Comparison of ENCODE assay signal across 25 mouse cellular contexts in the genomic region with DNA sequence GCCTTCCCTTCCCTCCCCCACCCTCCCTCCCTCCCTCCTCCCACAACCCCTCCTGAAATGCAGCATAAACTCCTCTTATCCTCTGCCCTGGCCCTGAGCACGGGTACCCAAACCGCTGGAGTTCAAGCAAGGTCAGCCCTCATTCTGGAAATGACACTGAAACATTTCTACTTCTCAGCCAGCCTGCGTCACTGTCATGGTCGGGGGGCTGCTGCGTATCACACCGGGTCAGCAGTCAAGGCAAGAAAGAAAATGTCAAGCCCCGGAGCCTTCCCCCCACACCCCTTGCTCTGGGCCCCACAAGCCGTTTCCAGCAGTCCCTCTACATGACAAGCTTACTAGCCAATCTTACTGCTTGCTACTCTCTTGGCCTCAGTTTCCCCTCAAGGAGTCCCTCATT. TPM values are rescaled to one million over a fixed set of nuclear protein-coding genes. Genes with fewer than 3 reads are reported as not detected.
A peak's percentile ranks its signal among the peaks of the same experiment; 100 is the strongest.
DNase-seq lines count a peak whose midpoint lies in the region; ATAC-seq and TF ChIP-seq lines count a peak whose summit lies in the region.
"Had no signal": no experiment of that assay in that cellular context is flagged by ENCODE, and none has a peak within 500 bp of the region (broad histone marks: within the 10 kb centered on the region; RNA-seq: fewer than 3 reads in every experiment).

No protein-coding gene starts in this region.

- no peak for TF ChIP-seq CTCF in stomach, postnatal 0 days (IDR thresholded peaks at IDR 0.05; ENCODE audit: low read depth)

- no peaks in the 10 kb centered on the region for H3K36me3 ChIP-seq in lung, embryonic 16.5 days (ENCODE audit: control insufficient read depth, insufficient read depth, low read length)
- H3K36me3 ChIP-seq in intestine, embryonic 15.5 days = no peaks in the 10 kb centered on the region
- H3K36me3 ChIP-seq in stomach, postnatal 0 days (ENCODE audit: control insufficient read depth, insufficient read depth, low read length) = no peaks in the 10 kb centered on the region
- no peaks in the 10 kb centered on the region for H3K36me3 ChIP-seq in midbrain, embryonic 13.5 days
- H3K36me3 ChIP-seq: embryonic facial prominence, embryonic 15.5 days; forebrain, embryonic 12.5 days; kidney, embryonic 15.5 days; limb, embryonic 13.5 days; liver, embryonic 13.5 days had no signal

- TF ChIP-seq EP300 in stomach, postnatal 0 days (optimal IDR thresholded peaks at IDR 0.05) = no peak

- WGBS in lung, embryonic 16.5 days = 51% methylated on average over 8 of the region's 8 CpGs
- 51% methylated on average over 8 of the region's 8 CpGs for WGBS in intestine, embryonic 15.5 days
- WGBS in stomach, postnatal 0 days = 46% methylated on average over 8 of the region's 8 CpGs
- 81% methylated on average over 8 of the region's 8 CpGs for WGBS in midbrain, embryonic 13.5 days

- no peaks in the 10 kb centered on the region for H3K9me3 ChIP-seq in lung, embryonic 16.5 days (ENCODE audit: control insufficient read depth, low read length)
- H3K9me3 ChIP-seq in intestine, embryonic 15.5 days = no peaks in the 10 kb centered on the region
- H3K9me3 ChIP-seq in stomach, postnatal 0 days (ENCODE audit: control insufficient read depth, low read length) = no peaks in the 10 kb centered on the region
- H3K9me3 ChIP-seq in midbrain, embryonic 13.5 days = no peaks in the 10 kb centered on the region
- H3K9me3 ChIP-seq: embryonic facial prominence, embryonic 15.5 days; forebrain, embryonic 12.5 days; G1E; kidney, embryonic 15.5 days; limb, embryonic 13.5 days; liver, embryonic 13.5 days had no signal

- peaks cover 29% of the 10 kb centered on the region for H3K4me1 ChIP-seq in lung, embryonic 16.5 days (replicated peaks; ENCODE audit: control insufficient read depth, insufficient read depth, low read length)
- H3K4me1 ChIP-seq in intestine, embryonic 15.5 days (replicated peaks) = peaks cover 38% of the 10 kb centered on the region
- H3K4me1 ChIP-seq in stomach, postnatal 0 days (replicated peaks; ENCODE audit: control insufficient read depth, insufficient read depth) = peaks cover 14% of the 10 kb centered on the region
- H3K4me1 ChIP-seq in midbrain, embryonic 13.5 days (replicated peaks) = peaks cover 35% of the 10 kb centered on the region

- peak; percentile 51 for DNase-seq in adrenal gland, adult 2 months
- DNase-seq in adrenal gland, adult 8-10 months = no peak
- DNase-seq in lung, adult 18-20 months = no peak
- no peak for DNase-seq in stomach, postnatal 0 days (ENCODE audit: low spot score)
- DNase-seq: cerebellum, adult 11-12 months; cerebellum, adult 9-11 months; gastrocnemius, postnatal 10 days; kidney, adult 11 months; liver, embryonic 13.5 days; lung, adult 2 months; lung, postnatal 36 days; spleen, adult 18-20 months; thymus, postnatal 4 days had no signal

- no peak for ATAC-seq in lung, embryonic 16.5 days (ENCODE audit: low read depth)
- ATAC-seq in intestine, embryonic 15.5 days = no peak
- ATAC-seq in stomach, postnatal 0 days (ENCODE audit: low FRiP score, low TSS enrichment) = no peak
- ATAC-seq in midbrain, embryonic 13.5 days = no peak
- ATAC-seq: hindbrain, embryonic 16.5 days had no signal

- no peak overlapping the region for H3K9ac ChIP-seq in lung, embryonic 16.5 days (ENCODE audit: low read length)
- no peak overlapping the region for H3K9ac ChIP-seq in intestine, embryonic 15.5 days
- H3K9ac ChIP-seq in stomach, postnatal 0 days (ENCODE audit: low read length) = no peak overlapping the region
- H3K9ac ChIP-seq in midbrain, embryonic 13.5 days (replicated peaks) = no peak overlapping the region
- H3K9ac ChIP-seq: embryonic facial prominence, embryonic 15.5 days; forebrain, embryonic 12.5 days; kidney, embryonic 15.5 days; liver, embryonic 13.5 days had no signal

- no peaks in the 10 kb centered on the region for H3K27me3 ChIP-seq in lung, embryonic 16.5 days (ENCODE audit: control insufficient read depth, insufficient read depth, low read depth, low read length)
- no peaks in the 10 kb centered on the region for H3K27me3 ChIP-seq in intestine, embryonic 15.5 days (replicated peaks)
- no peaks in the 10 kb centered on the region for H3K27me3 ChIP-seq in stomach, postnatal 0 days (ENCODE audit: control insufficient read depth, insufficient read depth, low read length)
- no peaks in the 10 kb centered on the region for H3K27me3 ChIP-seq in midbrain, embryonic 13.5 days
- H3K27me3 ChIP-seq: embryonic facial prominence, embryonic 15.5 days; forebrain, embryonic 12.5 days; kidney, embryonic 15.5 days; limb, embryonic 13.5 days; liver, embryonic 13.5 days had no signal

- no peak overlapping the region for H3K4me2 ChIP-seq in lung, embryonic 16.5 days (ENCODE audit: low read depth, low read length)
- H3K4me2 ChIP-seq in intestine, embryonic 15.5 days (replicated peaks) = no peak overlapping the region
- H3K4me2 ChIP-seq in stomach, postnatal 0 days (replicated peaks; ENCODE audit: low read depth) = no peak overlapping the region
- no peak overlapping the region for H3K4me2 ChIP-seq in midbrain, embryonic 13.5 days (replicated peaks)
- H3K4me2 ChIP-seq: embryonic facial prominence, embryonic 15.5 days; forebrain, embryonic 12.5 days; kidney, embryonic 15.5 days; limb, embryonic 13.5 days; liver, embryonic 13.5 days; midbrain, embryonic 11.5 days had no signal

- peak overlapping the region; percentile 78 for H3K27ac ChIP-seq in lung, embryonic 16.5 days (ENCODE audit: low read length)
- H3K27ac ChIP-seq in intestine, embryonic 15.5 days = peak overlapping the region; percentile 74; the same call in 1 of the 2 replicates
- peak overlapping the region; percentile 89; the same call in 1 of the 2 replicates for H3K27ac ChIP-seq in stomach, postnatal 0 days (replicated peaks)
- no peak overlapping the region for H3K27ac ChIP-seq in midbrain, embryonic 13.5 days
- H3K27ac ChIP-seq: forebrain, embryonic 12.5 days; left cerebral cortex, adult 2 months; limb, embryonic 13.5 days; liver, embryonic 13.5 days had no signal

- H3K4me3 ChIP-seq in lung, embryonic 16.5 days (ENCODE audit: low read length) = no peak overlapping the region
- no peak overlapping the region for H3K4me3 ChIP-seq in intestine, embryonic 15.5 days (replicated peaks)
- H3K4me3 ChIP-seq in stomach, postnatal 0 days (ENCODE audit: low read depth, low read length) = no peak overlapping the region
- no peak overlapping the region for H3K4me3 ChIP-seq in midbrain, embryonic 13.5 days (replicated peaks)
- H3K4me3 ChIP-seq: embryonic facial prominence, embryonic 15.5 days; forebrain, embryonic 12.5 days; kidney, embryonic 15.5 days; left cerebral cortex, adult 2 months; limb, embryonic 13.5 days; liver, embryonic 13.5 days had no signal

RNA-seq across cellular contexts. Expression of a gene that starts 2.6 kb away (rescaled TPM):
- total RNA-seq in adrenal gland, adult 2 months (2021) = 1,000 to 10,000 TPM; 1,496 to 1,691 TPM
- 1,137 and 1,435 TPM in 2 replicates for polyA plus RNA-seq in adrenal gland, adult 2 months (2012; rRNA removed)
- total RNA-seq in adrenal gland, adult 8-10 months (2022) = 1,000 to 10,000 TPM in 3 of 4 experiments, 100 to 1,000 TPM in 1; 739 to 2,154 (median 1,752) TPM
- 139 and 145 TPM in 2 replicates for polyA plus RNA-seq in lung, embryonic 16.5 days (2015; fragmentation: Nextera tagmentation; extraction: Ambion mirVana)
- polyA plus RNA-seq in intestine, embryonic 15.5 days (2015; fragmentation: Nextera tagmentation; extraction: Ambion mirVana) = 110 TPM in 2 replicates
- 145 and 152 TPM in 2 replicates for polyA plus RNA-seq in stomach, postnatal 0 days (2015; fragmentation: Nextera tagmentation; extraction: Ambion mirVana)
- 91.5 and 93.6 TPM in 2 replicates for polyA plus RNA-seq in midbrain, embryonic 13.5 days (2015; fragmentation: Nextera tagmentation; extraction: Ambion mirVana)

RNA-seq across cellular contexts. Expression of a gene that starts 28.7 kb away (rescaled TPM):
- 1 to 10 TPM in 1 of 2 experiments, under 1 TPM in 1; 0.84 to 1.4 TPM for total RNA-seq in adrenal gland, adult 2 months (2021)
- 2.5 and 2.7 TPM in 2 replicates for polyA plus RNA-seq in adrenal gland, adult 2 months (2012; rRNA removed)
- 1 to 10 TPM in 3 of 4 experiments, under 1 TPM in 1; 0.98 to 2.7 (median 1.5) TPM for total RNA-seq in adrenal gland, adult 8-10 months (2022)
- polyA plus RNA-seq in lung, embryonic 16.5 days (2015; fragmentation: Nextera tagmentation; extraction: Ambion mirVana) = 0.11 TPM in 1 of 2 replicates, not detected in the other
- polyA plus RNA-seq in intestine, embryonic 15.5 days (2015; fragmentation: Nextera tagmentation; extraction: Ambion mirVana) = 0.16 and 0.19 TPM in 2 replicates
- polyA plus RNA-seq in stomach, postnatal 0 days (2015; fragmentation: Nextera tagmentation; extraction: Ambion mirVana) = 0.05 and 0.07 TPM in 2 replicates
- not detected in 2 replicates for polyA plus RNA-seq in midbrain, embryonic 13.5 days (2015; fragmentation: Nextera tagmentation; extraction: Ambion mirVana)
- polyA plus RNA-seq: forebrain, embryonic 12.5 days; G1E; hindbrain, embryonic 11.5 days; midbrain, embryonic 11.5 days had no signal

RNA-seq across cellular contexts. Expression of a gene that starts 29.8 kb away (rescaled TPM):
- 1 to 10 TPM; 3.4 to 5.4 TPM for total RNA-seq in adrenal gland, adult 2 months (2021)
- 5.4 and 7.1 TPM in 2 replicates for polyA plus RNA-seq in adrenal gland, adult 2 months (2012; rRNA removed)
- total RNA-seq in adrenal gland, adult 8-10 months (2022) = 1 to 10 TPM; 3.9 to 6.5 (median 5.5) TPM
- 32.3 and 32.4 TPM in 2 replicates for polyA plus RNA-seq in lung, embryonic 16.5 days (2015; fragmentation: Nextera tagmentation; extraction: Ambion mirVana)
- polyA plus RNA-seq in intestine, embryonic 15.5 days (2015; fragmentation: Nextera tagmentation; extraction: Ambion mirVana) = 25.9 and 28.2 TPM in 2 replicates
- polyA plus RNA-seq in stomach, postnatal 0 days (2015; fragmentation: Nextera tagmentation; extraction: Ambion mirVana) = 13.0 and 13.3 TPM in 2 replicates
- 10.6 and 13.5 TPM in 2 replicates for polyA plus RNA-seq in midbrain, embryonic 13.5 days (2015; fragmentation: Nextera tagmentation; extraction: Ambion mirVana)

RNA-seq across cellular contexts. Expression of a gene that starts 48.2 kb away (rescaled TPM):
- 100 to 1,000 TPM in 1 of 2 experiments, 10 to 100 TPM in 1; 75.8 to 128 TPM for total RNA-seq in adrenal gland, adult 2 months (2021)
- polyA plus RNA-seq in adrenal gland, adult 2 months (2012; rRNA removed) = 121 and 125 TPM in 2 replicates
- 100 to 1,000 TPM in 3 of 4 experiments, 10 to 100 TPM in 1; 92.9 to 136 (median 118) TPM for total RNA-seq in adrenal gland, adult 8-10 months (2022)
- polyA plus RNA-seq in lung, embryonic 16.5 days (2015; fragmentation: Nextera tagmentation; extraction: Ambion mirVana) = 69.8 and 69.9 TPM in 2 replicates
- polyA plus RNA-seq in intestine, embryonic 15.5 days (2015; fragmentation: Nextera tagmentation; extraction: Ambion mirVana) = 51.5 and 52.5 TPM in 2 replicates
- 27.1 and 27.7 TPM in 2 replicates for polyA plus RNA-seq in stomach, postnatal 0 days (2015; fragmentation: Nextera tagmentation; extraction: Ambion mirVana)
- 52.2 and 53.3 TPM in 2 replicates for polyA plus RNA-seq in midbrain, embryonic 13.5 days (2015; fragmentation: Nextera tagmentation; extraction: Ambion mirVana)

RNA-seq across cellular contexts. Expression of a gene that starts 51.5 kb away (rescaled TPM):
- total RNA-seq in adrenal gland, adult 2 months (2021) = 100 to 1,000 TPM in 1 of 2 experiments, 10 to 100 TPM in 1; 84.6 to 135 TPM
- polyA plus RNA-seq in adrenal gland, adult 2 months (2012; rRNA removed) = 216 and 273 TPM in 2 replicates
- total RNA-seq in adrenal gland, adult 8-10 months (2022) = 100 to 1,000 TPM in 3 of 4 experiments, 10 to 100 TPM in 1; 95.9 to 143 (median 121) TPM
- 53.1 and 56.7 TPM in 2 replicates for polyA plus RNA-seq in lung, embryonic 16.5 days (2015; fragmentation: Nextera tagmentation; extraction: Ambion mirVana)
- 30.4 and 31.7 TPM in 2 replicates for polyA plus RNA-seq in intestine, embryonic 15.5 days (2015; fragmentation: Nextera tagmentation; extraction: Ambion mirVana)
- 15.2 and 16.5 TPM in 2 replicates for polyA plus RNA-seq in stomach, postnatal 0 days (2015; fragmentation: Nextera tagmentation; extraction: Ambion mirVana)
- polyA plus RNA-seq in midbrain, embryonic 13.5 days (2015; fragmentation: Nextera tagmentation; extraction: Ambion mirVana) = 16.7 and 16.9 TPM in 2 replicates
